ENCODE assay signal across 9 mouse cellular contexts in the genomic region with DNA sequence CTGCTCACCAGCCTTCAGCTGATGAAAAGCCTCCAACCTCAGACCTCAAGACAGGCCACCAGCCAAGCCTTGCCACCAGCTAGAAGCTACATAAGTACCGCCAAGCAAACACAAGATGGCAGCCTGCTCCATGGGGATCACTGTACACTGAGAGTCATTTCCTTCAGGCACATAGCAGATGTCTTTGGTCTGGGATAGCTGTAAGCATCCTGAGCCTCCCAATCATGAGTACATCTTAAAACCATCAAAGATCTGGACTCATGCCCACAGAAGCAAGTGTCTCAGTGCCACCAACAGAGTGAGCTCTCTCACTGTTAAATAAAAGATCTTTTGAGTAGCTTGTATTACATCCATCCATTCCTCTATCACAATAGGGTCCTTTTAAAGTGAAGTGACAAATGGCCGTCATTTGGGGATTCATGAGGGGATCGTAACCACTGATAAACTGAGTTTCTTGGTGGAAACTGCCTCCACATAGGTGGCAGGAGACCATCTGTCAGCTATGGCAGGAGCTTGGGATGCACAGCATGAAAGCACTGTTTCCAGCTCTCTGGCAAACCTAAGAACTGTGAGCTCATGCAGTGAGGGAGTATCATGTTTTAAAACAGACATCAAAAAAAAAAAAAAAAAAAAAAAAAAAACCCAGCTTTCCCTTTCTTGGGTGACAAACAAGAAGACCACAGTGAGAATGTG.
DNase-seq lines count a peak whose midpoint lies in the region; ATAC-seq and TF ChIP-seq lines count a peak whose summit lies in the region.
"Had no signal": no experiment of that assay in that cellular context is flagged by ENCODE, and none has a peak within 500 bp of the region (broad histone marks: within the 10 kb centered on the region; RNA-seq: fewer than 3 reads in every experiment).

No protein-coding gene starts in this region.

- WGBS in kidney, adult 2 months: 92% methylated on average over 3 of the region's 3 CpGs
- 63% methylated on average over 3 of the region's 3 CpGs for WGBS in hindbrain, embryonic 12.5 days
- WGBS in neural tube, embryonic 15.5 days: 45% methylated on average over 3 of the region's 3 CpGs

- no peak for TF ChIP-seq CTCF in kidney, adult 2 months (conservative IDR thresholded peaks at IDR 0.05; ENCODE audit: insufficient read depth, insufficient read length, low read depth, low read length)

- no peaks in the 10 kb centered on the region for H3K36me3 ChIP-seq in kidney, adult 2 months (ENCODE audit: control insufficient read depth, insufficient read depth, low read length)
- peaks cover 28% of the 10 kb centered on the region for H3K36me3 ChIP-seq in hindbrain, embryonic 12.5 days
- H3K36me3 ChIP-seq in neural tube, embryonic 15.5 days: peaks cover 33% of the 10 kb centered on the region; the same call in 1 of the 2 replicates

- peak; percentile 26; the same call in 1 of the 2 replicates for ATAC-seq in hindbrain, embryonic 12.5 days (ENCODE audit: low FRiP score)
- ATAC-seq in neural tube, embryonic 15.5 days (ENCODE audit: low FRiP score): peak; percentile 67

- no peak overlapping the region for H3K4me3 ChIP-seq in kidney, adult 2 months (ENCODE audit: insufficient read depth, low read depth, low read length)
- H3K4me3 ChIP-seq in hindbrain, embryonic 12.5 days: no peak overlapping the region
- H3K4me3 ChIP-seq in neural tube, embryonic 15.5 days (replicated peaks): no peak overlapping the region
- H3K4me3 ChIP-seq: heart, embryonic 15.5 days had no signal

- H3K27me3 ChIP-seq in kidney, adult 2 months (replicated peaks; ENCODE audit: control insufficient read depth, insufficient read depth, low read length): no peaks in the 10 kb centered on the region
- no peaks in the 10 kb centered on the region for H3K27me3 ChIP-seq in hindbrain, embryonic 12.5 days
- no peaks in the 10 kb centered on the region for H3K27me3 ChIP-seq in neural tube, embryonic 15.5 days (replicated peaks)
- H3K27me3 ChIP-seq: heart, embryonic 15.5 days had no signal

- no peak overlapping the region for H3K9ac ChIP-seq in hindbrain, embryonic 12.5 days
- H3K9ac ChIP-seq in neural tube, embryonic 15.5 days (replicated peaks): no peak overlapping the region
- H3K9ac ChIP-seq: heart, embryonic 15.5 days had no signal

- no peak overlapping the region for H3K4me2 ChIP-seq in hindbrain, embryonic 12.5 days (replicated peaks)
- no peak overlapping the region for H3K4me2 ChIP-seq in neural tube, embryonic 15.5 days
- H3K4me2 ChIP-seq: heart, embryonic 15.5 days had no signal

- no peak for TF ChIP-seq POLR2A in kidney, adult 2 months (IDR thresholded peaks at IDR 0.05; ENCODE audit: low read depth, low read length)

- H3K9me3 ChIP-seq in hindbrain, embryonic 12.5 days (replicated peaks): no peaks in the 10 kb centered on the region
- H3K9me3 ChIP-seq in neural tube, embryonic 15.5 days (replicated peaks): no peaks in the 10 kb centered on the region
- H3K9me3 ChIP-seq: heart, embryonic 15.5 days had no signal

- H3K4me1 ChIP-seq in kidney, adult 2 months (ENCODE audit: control insufficient read depth, insufficient read depth, low read length): no peaks in the 10 kb centered on the region
- H3K4me1 ChIP-seq in hindbrain, embryonic 12.5 days: peaks cover 6% of the 10 kb centered on the region
- peaks cover 18% of the 10 kb centered on the region for H3K4me1 ChIP-seq in neural tube, embryonic 15.5 days
- H3K4me1 ChIP-seq: heart, embryonic 15.5 days had no signal

- no peak overlapping the region for H3K27ac ChIP-seq in kidney, adult 2 months (ENCODE audit: insufficient read depth, low read depth, low read length)
- no peak overlapping the region for H3K27ac ChIP-seq in hindbrain, embryonic 12.5 days
- no peak overlapping the region for H3K27ac ChIP-seq in neural tube, embryonic 15.5 days (replicated peaks)
- H3K27ac ChIP-seq: heart, embryonic 15.5 days had no signal

- peak; percentile 2 for DNase-seq in kidney, adult 2 months
- no peak for DNase-seq in kidney, adult 9 months
- DNase-seq in cerebellum, adult 11-12 months: peak; percentile 82
- no peak for DNase-seq in ovary, postnatal 14 days (ENCODE audit: low spot score)
- no peak for DNase-seq in spleen, postnatal 10 days (ENCODE audit: low spot score in 2 of 2)
- no peak for DNase-seq in testis, postnatal 10 days (ENCODE audit: low spot score)

Comparison
In these comparisons a context has a peak if more than half of its experiments do, and no peak if none do; other contexts are left out.
1. DNase-seq: peak in kidney, adult 2 months (single experiment) and cerebellum, adult 11-12 months (single experiment); none in kidney, adult 9 months (single experiment), ovary, postnatal 14 days (single experiment), spleen, postnatal 10 days (0 of 2) and testis, postnatal 10 days (single experiment).